Mouse (Mus musculus) lung, postnatal 0 days (tissue): Measurements from ENCODE around the gene Nomo1. TPM values are rescaled to one million over a fixed set of nuclear protein-coding genes. Genes with fewer than 3 reads are reported as not detected.

Experiments
- ATAC-seq: fragments of 200-750 bp; cut with Nextera tagmentation; 2 replicates; pipeline ENCODE4 v1.8.0; 2017; ENCODE audit warnings: moderate library complexity
- DNase-seq: peaks from one replicate; pipeline ENCODE4 v3.0.0-alpha.2; 2016; ENCODE audit warnings: low spot score
- H3K27ac ChIP-seq: fragments of 300-500 bp; sonication (generic); 2 replicates; pipeline ENCODE4 v1.5.1; 2014; ENCODE audit warnings: antibody characterized with exemption, mild to moderate bottlenecking, low read length, mixed read lengths
- H3K27me3 ChIP-seq: fragments of 300-500 bp; sonication (generic); replicated peaks from 2 replicates; pipeline ENCODE4 v1.6.1; 2014; ENCODE audit warnings: low read length, mixed read lengths; ENCODE audit not compliant: insufficient read depth
- H3K36me3 ChIP-seq: fragments of 300-500 bp; sonication (generic); 2 replicates; pipeline ENCODE4 v1.6.1; 2014; ENCODE audit warnings: low read length, mixed read lengths; ENCODE audit not compliant: insufficient read depth
- H3K4me1 ChIP-seq: fragments of 300-500 bp; sonication (generic); 2 replicates; pipeline ENCODE4 v1.6.1; 2014; ENCODE audit warnings: antibody characterized with exemption, low read depth, low read length, mixed read lengths; ENCODE audit not compliant: insufficient read depth
- H3K4me2 ChIP-seq: fragments of 300-500 bp; sonication (generic); replicated peaks from 2 replicates; pipeline ENCODE4 v1.6.1; 2014; ENCODE audit warnings: low read depth, mild to moderate bottlenecking, low read length, moderate library complexity, mixed read lengths
- H3K4me3 ChIP-seq: fragments of 300-500 bp; sonication (generic); 2 replicates; pipeline ENCODE4 v1.5.1; 2014; ENCODE audit warnings: low read depth, low read length
- H3K9ac ChIP-seq: fragments of 300-500 bp; sonication (generic); replicated peaks from 2 replicates; pipeline ENCODE4 v1.6.1; 2014; ENCODE audit warnings: low read depth, mild to moderate bottlenecking
- H3K9me3 ChIP-seq: fragments of 300-500 bp; sonication (generic); 2 replicates; pipeline ENCODE4 v1.6.1; 2016; ENCODE audit warnings: low read length, mixed read lengths
- CTCF ChIP-seq: IDR thresholded peaks from 2 replicates; pipeline ENCODE4 v1.5.1; 2016; ENCODE audit warnings: antibody characterized with exemption, mild to moderate bottlenecking
- EP300 ChIP-seq: IDR thresholded peaks from 2 replicates; pipeline ENCODE4 v1.6.1; 2016; ENCODE audit warnings: antibody characterized with exemption, mild to moderate bottlenecking, control low read depth
- WGBS: fragments of 180-500 bp; shearing (Covaris S2); extraction: QIAGEN DNeasy Blood & Tissue Kit; methylation state at CpG from one replicate; pipeline ENCODE4 v1.1.7; 2014; 5-methylcytosine and 5-hydroxymethylcytosine counted together
- polyA plus RNA-seq: library from polyadenylated mRNA; unstranded; fragments of >200 nt; fragmentation: Nextera tagmentation; extraction: Ambion mirVana; gene quantifications from 2 replicates; pipeline ENCODE4 v1.2.1, GENCODE M21; 2015

The Nomo1 gene
- polyA plus RNA-seq, 1 experiment from 2014 or later: 17.8 TPM

- H3K9me3 ChIP-seq: no peaks in the 10 kb centered on the region
Measured at GRCm38 (mm10) chr7:46035468-46035867, 2.0 kb downstream of the Nomo1 start.

GRCm38 (mm10) chr7:46037433-46037832, 3.9 kb downstream of the Nomo1 start:
- WGBS: 85% methylated on average over 6 of the region's 6 CpGs
- no peak for ATAC-seq
- Histone ChIP-seq H3K27ac (no peak overlapping the region), H3K4me2 (no peak overlapping the region), H3K9ac (no peak overlapping the region), H3K27me3 (no peaks in the 10 kb centered on the region), H3K4me1 (peaks cover 4% of the 10 kb centered on the region; the same call in 1 of the 2 replicates), H3K9me3 (no peaks in the 10 kb centered on the region), H3K36me3 (peaks cover 5% of the 10 kb centered on the region; the same call in 1 of the 2 replicates), H3K4me3 (no peak overlapping the region)
- no peak for DNase-seq
- no peak for TF ChIP-seq CTCF
- no peak for TF ChIP-seq EP300

More at GRCm38 (mm10) chr7:46035468-46035867, 2.0 kb downstream of the Nomo1 start:
- Histone ChIP-seq H3K27ac (no peak overlapping the region), H3K9ac (no peak overlapping the region), H3K36me3 (no peaks in the 10 kb centered on the region), H3K27me3 (no peaks in the 10 kb centered on the region), H3K4me1 (peaks cover 4% of the 10 kb centered on the region; the same call in 1 of the 2 replicates), H3K4me2 (no peak overlapping the region), H3K4me3 (no peak overlapping the region)
- no peak for TF ChIP-seq EP300
- TF ChIP-seq CTCF: no peak
- ATAC-seq (no peak), DNase-seq (no peak)
- WGBS: 83% methylated on average over 2 of the region's 2 CpGs

- peaks cover 10% of the 10 kb centered on the region; the same call in 1 of the 2 replicates for H3K36me3 ChIP-seq
- no peak overlapping the region for H3K4me2 ChIP-seq
- no peaks in the 10 kb centered on the region; the same call in 1 of the 2 replicates for H3K4me1 ChIP-seq
- H3K9ac ChIP-seq: no peak overlapping the region
- no peaks in the 10 kb centered on the region for H3K27me3 ChIP-seq
- ATAC-seq: no peak
- H3K27ac ChIP-seq: no peak overlapping the region
- WGBS: 41% methylated on average over 2 of the region's 2 CpGs
- no peak for DNase-seq
- no peak overlapping the region for H3K4me3 ChIP-seq
- H3K9me3 ChIP-seq: no peaks in the 10 kb centered on the region
- no peak for TF ChIP-seq EP300
- no peak for TF ChIP-seq CTCF
Measured at GRCm38 (mm10) chr7:46039873-46040272, 6.4 kb downstream of the Nomo1 start.

GRCm38 (mm10) chr7:46044106-46044505, 10.6 kb downstream of the Nomo1 start:
- no peaks in the 10 kb centered on the region for H3K27me3 ChIP-seq
- H3K4me1 ChIP-seq: no peaks in the 10 kb centered on the region
- TF ChIP-seq CTCF (no peak), EP300 (no peak)
- H3K36me3 ChIP-seq: peaks cover 20% of the 10 kb centered on the region; the same call in 1 of the 2 replicates
- DNase-seq: no peak
- no peak overlapping the region for H3K4me2 ChIP-seq
- no peak for ATAC-seq
- no peak overlapping the region for H3K9ac ChIP-seq
- no peaks in the 10 kb centered on the region for H3K9me3 ChIP-seq
- H3K4me3 ChIP-seq: no peak overlapping the region
- no peak overlapping the region for H3K27ac ChIP-seq
- 86% methylated on average over 10 of the region's 10 CpGs for WGBS

GRCm38 (mm10) chr7:46045882-46046281, 12.4 kb downstream of the Nomo1 start:
- H3K36me3 ChIP-seq: peaks cover 20% of the 10 kb centered on the region; the same call in 1 of the 2 replicates
- 86% methylated on average over 11 of the region's 11 CpGs for WGBS
- ATAC-seq: no peak

GRCm38 (mm10) chr7:46047873-46048562, 14.5 kb downstream of the Nomo1 start:
- H3K9me3 ChIP-seq: no peaks in the 10 kb centered on the region
- ATAC-seq (no peak), DNase-seq (no peak)
- no peak overlapping the region for H3K27ac ChIP-seq
- no peak for TF ChIP-seq EP300
- H3K4me1 ChIP-seq: no peaks in the 10 kb centered on the region
- H3K36me3 ChIP-seq: peaks cover 21% of the 10 kb centered on the region; the same call in 1 of the 2 replicates
- no peak overlapping the region for H3K4me3 ChIP-seq
- no peak overlapping the region for H3K4me2 ChIP-seq
- H3K9ac ChIP-seq: no peak overlapping the region
- no peaks in the 10 kb centered on the region for H3K27me3 ChIP-seq
- 88% methylated on average over 13 of the region's 13 CpGs for WGBS

More at GRCm38 (mm10) chr7:46045882-46046281, 12.4 kb downstream of the Nomo1 start:
- no peak overlapping the region for H3K4me3 ChIP-seq
- H3K4me2 ChIP-seq: no peak overlapping the region
- H3K9ac ChIP-seq: no peak overlapping the region
- H3K27ac ChIP-seq: no peak overlapping the region
- TF ChIP-seq CTCF: no peak
- no peak for TF ChIP-seq EP300
- H3K9me3 ChIP-seq: no peaks in the 10 kb centered on the region
- no peak for DNase-seq
- no peaks in the 10 kb centered on the region for H3K27me3 ChIP-seq
- no peaks in the 10 kb centered on the region for H3K4me1 ChIP-seq
